Mouse (Mus musculus) heart, embryonic 10.5 days (tissue): ENCODE data around the gene Lsm14b. TPM values are rescaled to one million over a fixed set of nuclear protein-coding genes. Genes with fewer than 3 reads are reported as not detected.

Experiments
- DNase-seq: peaks from one replicate; pipeline ENCODE4 v3.0.0-alpha.2; 2017; ENCODE audit warnings: low spot score
- H3K27ac ChIP-seq: fragments of 300-500 bp; sonication (generic); 2 replicates; pipeline ENCODE4 v1.5.1; 2016; ENCODE audit warnings: mild to moderate bottlenecking
- H3K27me3 ChIP-seq: fragments of 300-500 bp; sonication (generic); 2 replicates; pipeline ENCODE4 v1.6.1; 2016; ENCODE audit warnings: mild to moderate bottlenecking; ENCODE audit not compliant: poor library complexity, insufficient read depth, severe bottlenecking
- H3K36me3 ChIP-seq: fragments of 300-500 bp; sonication (generic); 2 replicates; pipeline ENCODE4 v1.6.1; 2016; ENCODE audit warnings: mild to moderate bottlenecking, moderate library complexity
- H3K4me1 ChIP-seq: fragments of 300-500 bp; sonication (generic); 2 replicates; pipeline ENCODE4 v1.6.1; 2016; ENCODE audit warnings: mild to moderate bottlenecking
- H3K4me3 ChIP-seq: fragments of 300-500 bp; sonication (generic); 2 replicates; pipeline ENCODE4 v1.5.1; 2016; ENCODE audit warnings: mild to moderate bottlenecking, moderate library complexity
- H3K9me3 ChIP-seq: fragments of 300-500 bp; sonication (generic); 2 replicates; pipeline ENCODE4 v1.6.1; 2016; ENCODE audit warnings: mild to moderate bottlenecking, moderate library complexity
- WGBS: fragments of 180-500 bp; shearing (Covaris S2); methylation state at CpG from one replicate; pipeline ENCODE4 v1.1.7; 2016; 5-methylcytosine and 5-hydroxymethylcytosine counted together
- polyA plus RNA-seq: library from polyadenylated mRNA; unstranded; fragments of >200 nt; fragmentation: Nextera tagmentation; extraction: Ambion mirVana; gene quantifications from 2 replicates; pipeline ENCODE4 v1.2.1, GENCODE M21; 2016

The Lsm14b gene
- polyA plus RNA-seq, 1 experiment from 2014 or later, result 4.9 TPM

DNA sequence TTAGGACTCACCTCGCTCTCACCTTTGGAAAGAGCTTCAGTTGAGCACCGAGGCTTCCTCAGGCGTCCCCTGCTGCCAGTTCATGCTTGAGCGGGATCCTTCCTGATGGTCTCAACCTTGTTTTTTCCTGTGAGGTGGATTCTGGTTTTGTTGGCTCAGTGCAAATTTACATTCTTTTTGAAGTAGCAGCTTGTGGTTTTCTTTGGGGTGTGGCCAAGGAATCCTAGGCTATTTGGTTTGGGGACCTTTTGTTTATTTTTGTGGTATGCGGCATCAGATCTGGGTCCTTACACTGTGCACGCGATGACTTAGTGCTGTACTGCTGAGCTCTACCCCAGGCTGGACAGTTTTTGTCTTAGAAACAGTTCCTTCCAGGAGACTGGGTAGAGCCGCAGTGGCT lies 55.9 kb downstream of the Lsm14b start:
- no peaks in the 10 kb centered on the region for H3K9me3 ChIP-seq
- peaks cover 67% of the 10 kb centered on the region for H3K36me3 ChIP-seq
- 93% methylated on average over 8 of the region's 8 CpGs for WGBS
- peaks cover 7% of the 10 kb centered on the region; the same call in 1 of the 2 replicates for H3K4me1 ChIP-seq
- H3K4me3 ChIP-seq, result no peak overlapping the region
- no peak overlapping the region for H3K27ac ChIP-seq
- no peaks in the 10 kb centered on the region for H3K27me3 ChIP-seq
- DNase-seq, result no peak

DNA sequence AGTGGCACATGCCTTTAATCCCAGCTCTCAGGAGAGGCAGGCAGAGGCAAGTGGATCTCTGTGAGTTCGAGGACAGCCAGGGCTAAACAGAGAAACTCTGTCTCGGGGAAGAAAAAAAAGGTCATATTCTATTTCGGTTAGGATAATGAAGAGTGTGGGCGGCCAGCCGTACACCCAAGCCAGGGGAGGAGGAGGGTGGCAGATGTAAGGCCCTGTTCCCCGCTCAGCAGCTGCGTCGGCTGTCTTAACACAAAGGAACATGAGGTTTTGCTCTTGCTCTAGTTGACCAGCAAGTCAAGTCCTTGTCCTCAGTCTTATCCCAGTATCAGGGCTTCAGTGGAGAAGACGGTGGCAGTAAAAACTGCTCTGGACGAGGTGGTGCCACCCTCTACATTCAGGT lies 58.3 kb downstream of the Lsm14b start:
- H3K9me3 ChIP-seq, result no peaks in the 10 kb centered on the region
- no peaks in the 10 kb centered on the region for H3K27me3 ChIP-seq
- H3K36me3 ChIP-seq, result peaks cover 62% of the 10 kb centered on the region
- no peak for DNase-seq
- H3K4me1 ChIP-seq, result peaks cover 7% of the 10 kb centered on the region; the same call in 1 of the 2 replicates
- no peak overlapping the region for H3K4me3 ChIP-seq
- 86% methylated on average over 10 of the region's 10 CpGs for WGBS
- H3K27ac ChIP-seq, result no peak overlapping the region

DNA sequence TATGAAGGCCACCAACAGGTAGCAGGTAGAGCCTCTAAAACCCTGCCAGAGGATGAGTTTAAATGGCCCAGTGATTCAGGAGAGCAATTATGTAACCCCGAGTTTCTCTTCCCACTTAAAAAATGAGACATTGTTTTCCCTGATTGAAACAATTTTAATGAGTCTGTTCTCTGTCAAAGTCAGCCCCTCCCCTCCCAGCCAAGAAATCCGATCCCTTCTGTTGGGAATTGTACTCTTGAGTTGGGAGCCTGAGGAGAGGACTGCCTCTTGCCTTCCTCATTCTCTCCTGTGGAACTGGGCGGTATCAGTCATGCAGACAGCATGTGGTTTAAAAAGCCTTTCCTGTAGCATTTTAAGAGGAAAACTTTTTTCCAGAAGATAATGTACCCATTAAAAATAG lies 59.8 kb downstream of the Lsm14b start:
- no peak overlapping the region for H3K4me3 ChIP-seq
- H3K27ac ChIP-seq, result no peak overlapping the region
- H3K9me3 ChIP-seq, result no peaks in the 10 kb centered on the region
- peaks cover 49% of the 10 kb centered on the region for H3K36me3 ChIP-seq
- DNase-seq, result no peak
- H3K4me1 ChIP-seq, result peaks cover 7% of the 10 kb centered on the region; the same call in 1 of the 2 replicates
- WGBS, result 35% methylated on average over 3 of the region's 3 CpGs
- no peaks in the 10 kb centered on the region; the same call in 1 of the 2 replicates for H3K27me3 ChIP-seq

Other genes with a start within 250 kb of the Lsm14b start
- 2.2 and 3.2 TPM in 2 replicates for gene Taf4, start 48.3 kb upstream of the Lsm14b start, polyA plus RNA-seq
- gene Psma7, start 17.4 kb downstream of the Lsm14b start, polyA plus RNA-seq, result 567 and 701 TPM in 2 replicates
- 3.5 and 4.4 TPM in 2 replicates for gene Ss18l1, start 17.5 kb downstream of the Lsm14b start, polyA plus RNA-seq
- 28.2 and 29.7 TPM in 2 replicates for gene Mtg2, start 45.6 kb downstream of the Lsm14b start, polyA plus RNA-seq
- gene Hrh3, start 79.5 kb downstream of the Lsm14b start, polyA plus RNA-seq, result 0.10 TPM in 1 of 2 replicates, not detected in the other
- gene Osbpl2, start 94.3 kb downstream of the Lsm14b start, polyA plus RNA-seq, result 29.7 and 38.0 TPM in 2 replicates
- gene Adrm1, start 146.5 kb downstream of the Lsm14b start, polyA plus RNA-seq, result 202 and 240 TPM in 2 replicates
- 23.6 and 30.8 TPM in 2 replicates for gene Lama5, start 200.9 kb downstream of the Lsm14b start, polyA plus RNA-seq
- gene Rps21, start 232.4 kb downstream of the Lsm14b start, polyA plus RNA-seq, result 332 and 360 TPM in 2 replicates
- gene Cables2, start 248.5 kb downstream of the Lsm14b start, polyA plus RNA-seq, result 12.4 and 13.1 TPM in 2 replicates